17 mouse cellular contexts compared by ENCODE assay signal in genomic region chr15:28922437-28922836, GRCm38 (mm10).
"Had no signal": no experiment of that assay in that cellular context is flagged by ENCODE, and none has a peak within 500 bp of the region (broad histone marks: within the 10 kb centered on the region; RNA-seq: fewer than 3 reads in every experiment).

No protein-coding gene starts in this region.

- DNase-seq: kidney, adult 2 months; kidney, postnatal 25 days; layer of hippocampus, adult 9-11 months; layer of hippocampus, postnatal 36 days; lung, embryonic 14.5 days; lung, postnatal 10 days; retina, postnatal 1 day; right cerebral cortex, postnatal 4 days; spleen, adult 18-20 months; thymus, adult 18-20 months; thymus, postnatal 14 days had no signal

- H3K4me3 ChIP-seq: kidney, embryonic 15.5 days; limb, embryonic 15.5 days; liver, embryonic 12.5 days; megakaryocyte, embryonic 14.5 days had no signal

- H3K9ac ChIP-seq: kidney, embryonic 15.5 days; limb, embryonic 15.5 days; liver, embryonic 12.5 days; lung, embryonic 14.5 days had no signal

- H3K27me3 ChIP-seq: kidney, embryonic 15.5 days; limb, embryonic 15.5 days; liver, embryonic 12.5 days; megakaryocyte, embryonic 14.5 days had no signal

- ATAC-seq: liver, embryonic 12.5 days had no signal

- H3K4me1 ChIP-seq: kidney, embryonic 15.5 days; limb, embryonic 15.5 days; liver, embryonic 12.5 days; megakaryocyte, embryonic 14.5 days had no signal

- H3K4me2 ChIP-seq: kidney, embryonic 15.5 days; limb, embryonic 15.5 days; liver, embryonic 12.5 days; lung, embryonic 14.5 days; midbrain, embryonic 11.5 days had no signal

- H3K27ac ChIP-seq: kidney, embryonic 15.5 days; limb, embryonic 15.5 days; liver, embryonic 12.5 days; macrophage had no signal

- H3K36me3 ChIP-seq: kidney, embryonic 15.5 days; limb, embryonic 15.5 days; liver, embryonic 12.5 days had no signal

- H3K9me3 ChIP-seq: kidney, embryonic 15.5 days; limb, embryonic 15.5 days; liver, embryonic 12.5 days; megakaryocyte, embryonic 14.5 days had no signal
